In genomic region chr19:11785409-11786154, GRCm38 (mm10) we compare ENCODE assay signal across 32 mouse cellular contexts. TPM values are rescaled to one million over a fixed set of nuclear protein-coding genes. Genes with fewer than 3 reads are reported as not detected.
"Had no signal": no experiment of that assay in that cellular context is flagged by ENCODE, and none has a peak within 500 bp of the region (broad histone marks: within the 10 kb centered on the region; RNA-seq: fewer than 3 reads in every experiment).

No protein-coding gene starts in this region.

- H3K4me2 ChIP-seq: heart, embryonic 11.5 days; heart, embryonic 13.5 days; heart, embryonic 15.5 days; hindbrain, embryonic 13.5 days; hindbrain, embryonic 15.5 days; intestine, embryonic 15.5 days; limb, embryonic 13.5 days; limb, embryonic 15.5 days; liver, embryonic 12.5 days had no signal

- H3K9me3 ChIP-seq: heart, embryonic 13.5 days; heart, embryonic 15.5 days; hindbrain, embryonic 13.5 days; hindbrain, embryonic 15.5 days; intestine, embryonic 15.5 days; limb, embryonic 13.5 days; limb, embryonic 15.5 days; liver, embryonic 12.5 days had no signal

- H3K9ac ChIP-seq: heart, embryonic 13.5 days; heart, embryonic 15.5 days; hindbrain, embryonic 13.5 days; hindbrain, embryonic 15.5 days; intestine, embryonic 15.5 days; limb, embryonic 13.5 days; limb, embryonic 15.5 days; liver, embryonic 12.5 days; liver, embryonic 14.5 days had no signal

- DNase-seq: gastrocnemius, postnatal 14 days; gastrocnemius, postnatal 36 days; heart, adult 18-20 months; heart, postnatal 14 days; heart, postnatal 36 days; kidney, adult 11 months; kidney, adult 2 months; kidney, postnatal 14 days; kidney, postnatal 36 days; layer of hippocampus, adult 9-11 months; layer of hippocampus, postnatal 36 days; left cerebral cortex, postnatal 4 days had no signal

- H3K4me3 ChIP-seq: heart, embryonic 13.5 days; heart, embryonic 15.5 days; hindbrain, embryonic 13.5 days; hindbrain, embryonic 15.5 days; intestine, embryonic 15.5 days; limb, embryonic 13.5 days; limb, embryonic 15.5 days; liver, embryonic 12.5 days had no signal

- H3K4me1 ChIP-seq: heart, embryonic 13.5 days; heart, embryonic 15.5 days; hindbrain, embryonic 13.5 days; hindbrain, embryonic 15.5 days; intestine, embryonic 15.5 days; limb, embryonic 13.5 days; limb, embryonic 15.5 days; liver, embryonic 12.5 days had no signal

- ATAC-seq: hindbrain, postnatal 0 days; intestine, embryonic 15.5 days; liver, embryonic 12.5 days had no signal

- H3K36me3 ChIP-seq: intestine, embryonic 15.5 days; limb, embryonic 13.5 days; limb, embryonic 15.5 days; liver, embryonic 12.5 days had no signal

- H3K27ac ChIP-seq: heart, embryonic 13.5 days; heart, embryonic 15.5 days; hindbrain, embryonic 13.5 days; hindbrain, embryonic 15.5 days; hindbrain, postnatal 0 days; intestine, embryonic 15.5 days; kidney, postnatal 0 days; limb, embryonic 13.5 days; limb, embryonic 15.5 days; liver, embryonic 12.5 days; liver, embryonic 14.5 days had no signal

- H3K27me3 ChIP-seq: heart, embryonic 13.5 days; heart, embryonic 15.5 days; hindbrain, embryonic 13.5 days; hindbrain, embryonic 15.5 days; intestine, embryonic 15.5 days; limb, embryonic 13.5 days; limb, embryonic 15.5 days; liver, embryonic 12.5 days had no signal

RNA-seq across cellular contexts. Expression of gene Gif, which starts 38.2 kb away (rescaled TPM):
- polyA plus RNA-seq: gonadal fat pad, adult 2 months; heart, embryonic 11.5 days; heart, embryonic 13.5 days; heart, embryonic 15.5 days; heart, postnatal 0 days; hindbrain, embryonic 11.5 days; hindbrain, embryonic 13.5 days; hindbrain, embryonic 15.5 days; hindbrain, postnatal 0 days; intestine, embryonic 15.5 days; kidney, adult 2 months; kidney, embryonic 14.5 days; kidney, postnatal 0 days; limb, embryonic 11.5 days; limb, embryonic 13.5 days; limb, embryonic 15.5 days; liver, adult 2 months; liver, embryonic 12.5 days; liver, embryonic 16.5 days had no signal

RNA-seq across cellular contexts. Expression of gene Olfr1417, which starts 53.4 kb away (rescaled TPM):
- polyA plus RNA-seq: gonadal fat pad, adult 2 months; heart, embryonic 11.5 days; heart, embryonic 13.5 days; heart, embryonic 15.5 days; heart, postnatal 0 days; hindbrain, embryonic 13.5 days; intestine, embryonic 15.5 days; kidney, adult 2 months; kidney, postnatal 0 days; large intestine, adult 2 months; limb, embryonic 11.5 days; limb, embryonic 13.5 days; limb, embryonic 15.5 days; liver, adult 2 months; liver, embryonic 12.5 days; liver, embryonic 14.5 days; liver, embryonic 16.5 days had no signal
